Mouse (Mus musculus): ENCODE measurements around the gene Camta1. TPM values are rescaled to one million over a fixed set of nuclear protein-coding genes. Genes with fewer than 3 reads are reported as not detected.

Gene Camta1
- total RNA-seq, 2 experiments from 2014 or later = 234 to 244 TPM

DNA sequence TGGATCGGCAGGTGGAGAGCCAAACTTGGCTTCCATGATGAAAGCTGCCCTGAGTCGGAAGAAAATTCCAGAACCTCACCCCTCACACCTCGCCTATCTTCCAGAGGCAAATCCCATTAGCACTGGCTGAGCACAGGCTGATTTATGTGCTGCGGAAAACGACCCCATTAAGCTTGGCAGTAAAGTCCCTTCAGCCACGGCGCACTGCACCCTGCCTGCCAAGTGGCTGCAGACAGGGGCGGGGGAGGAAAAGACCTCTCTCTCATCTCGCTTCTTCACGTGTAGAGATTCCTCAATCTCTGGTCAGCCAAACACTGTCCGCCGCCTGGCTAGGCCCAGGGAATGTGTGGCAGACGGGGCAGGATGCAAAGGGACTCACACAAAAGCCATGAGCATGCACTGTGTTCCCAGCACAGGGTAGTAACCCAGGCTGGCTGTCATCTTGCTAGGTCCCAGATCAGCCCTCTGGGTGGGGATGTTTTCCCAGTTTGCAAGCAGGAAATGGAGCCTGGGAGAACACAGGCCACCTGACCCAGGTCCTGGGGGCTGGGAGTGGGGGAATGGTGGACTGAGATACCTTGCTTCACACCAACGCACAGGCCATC is 494.6 kb downstream of the Camta1 start:
- no peak for DNase-seq (ENCODE audit: low spot score)
- intact Hi-C loops (cut with DNase I) = no loop called here

DNA sequence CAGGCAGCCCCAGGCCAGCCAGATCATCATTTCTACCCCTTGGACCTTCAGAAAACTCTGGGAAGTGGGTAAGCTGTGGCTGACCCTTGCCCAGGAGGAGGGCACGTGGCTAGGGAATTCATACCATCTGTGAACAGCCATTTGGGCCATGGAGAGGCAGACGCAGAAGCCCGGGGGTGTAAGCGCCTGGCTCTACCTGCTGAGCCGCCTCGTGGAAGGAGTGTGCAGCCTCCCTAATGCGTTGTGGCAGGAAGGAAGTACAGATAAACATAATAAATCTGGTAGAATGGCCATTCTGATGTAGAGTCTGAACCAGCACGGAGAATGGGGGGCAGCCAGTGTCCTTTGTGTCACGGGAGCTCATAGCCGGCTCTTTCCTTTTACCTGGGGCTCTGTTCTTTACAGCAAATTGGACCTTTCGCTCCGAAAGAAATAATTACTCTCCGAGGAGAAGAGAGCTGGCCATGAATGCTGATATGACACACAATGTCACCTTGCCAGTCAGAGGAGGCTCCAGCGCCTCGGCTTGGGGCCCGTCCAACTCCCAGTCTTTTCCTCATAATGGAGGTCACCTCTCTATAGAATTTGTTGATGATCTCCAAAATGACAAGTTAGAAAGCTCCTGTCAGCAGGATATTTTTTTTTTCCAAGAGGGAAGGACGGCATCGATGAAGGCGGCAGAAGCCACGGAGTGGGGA is 500.6 kb downstream of the Camta1 start:
- intact Hi-C loops (cut with DNase I) = no loop called here
- DNase-seq (ENCODE audit: low spot score) = no peak

DNA sequence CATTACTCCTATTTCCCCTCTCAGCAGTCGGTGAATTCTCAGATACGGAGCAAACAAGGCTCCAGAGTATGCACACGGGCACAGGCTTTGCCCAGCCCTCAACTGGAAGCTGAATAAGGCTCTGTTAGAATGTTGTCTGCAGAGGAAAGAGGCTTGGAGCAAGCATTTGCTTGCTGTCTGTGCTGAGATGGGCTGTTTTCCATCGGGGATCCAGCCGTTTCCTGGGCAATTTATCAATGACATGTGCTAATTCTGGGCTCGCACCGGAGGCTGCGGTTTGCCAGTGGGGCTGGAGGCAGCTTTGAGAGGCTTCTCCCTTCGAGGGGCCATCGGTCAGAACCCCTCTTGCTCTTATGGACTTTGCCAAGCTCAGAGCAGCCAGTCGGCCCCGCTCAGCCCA is 506.2 kb downstream of the Camta1 start:
- no peak for DNase-seq (ENCODE audit: low spot score)
- intact Hi-C loops (cut with DNase I) = no loop called here

DNA sequence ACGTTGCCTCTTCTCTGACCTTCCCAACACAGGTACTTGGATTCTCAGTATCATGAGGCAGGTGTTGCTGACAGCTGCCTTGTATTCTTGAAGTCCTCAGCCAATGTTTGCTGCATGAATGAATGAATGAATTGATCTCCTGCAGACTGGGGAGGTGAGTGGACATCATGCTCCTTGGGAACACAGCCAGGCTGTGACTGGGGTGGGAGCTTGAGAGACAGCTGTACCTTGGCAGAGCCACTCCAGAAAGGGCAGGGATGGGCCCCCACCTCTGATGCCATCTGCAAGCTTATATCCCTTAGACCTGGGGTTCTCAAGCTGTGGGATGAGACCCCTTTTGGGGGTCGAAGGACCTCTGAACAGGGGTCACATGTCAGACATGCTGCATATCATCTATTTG is 508.9 kb downstream of the Camta1 start:
- intact Hi-C loops (cut with DNase I) = no loop called here
- DNase-seq (ENCODE audit: low spot score) = no peak

DNA sequence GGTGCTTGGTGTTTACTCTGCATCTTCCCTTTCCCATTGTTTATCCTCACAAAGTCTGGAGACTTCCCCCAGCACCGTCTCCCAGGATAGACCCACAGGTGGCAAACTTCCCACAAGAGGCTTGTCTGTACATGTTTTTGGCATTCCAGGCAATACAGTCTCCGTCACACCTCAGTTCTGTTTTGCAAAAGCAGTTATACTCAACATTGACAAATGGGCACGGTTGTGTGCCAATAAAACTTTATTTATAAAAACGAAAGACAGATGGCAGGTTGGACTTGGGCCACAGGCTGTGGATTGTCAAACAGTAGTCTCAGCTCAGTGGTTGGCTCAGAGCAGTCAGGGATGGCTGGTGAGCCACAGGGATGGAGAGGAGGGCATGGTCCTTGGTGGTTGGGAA is 509.4 kb downstream of the Camta1 start:
- no peak for DNase-seq (ENCODE audit: low spot score)
- intact Hi-C loops (cut with DNase I) = no loop called here

DNA sequence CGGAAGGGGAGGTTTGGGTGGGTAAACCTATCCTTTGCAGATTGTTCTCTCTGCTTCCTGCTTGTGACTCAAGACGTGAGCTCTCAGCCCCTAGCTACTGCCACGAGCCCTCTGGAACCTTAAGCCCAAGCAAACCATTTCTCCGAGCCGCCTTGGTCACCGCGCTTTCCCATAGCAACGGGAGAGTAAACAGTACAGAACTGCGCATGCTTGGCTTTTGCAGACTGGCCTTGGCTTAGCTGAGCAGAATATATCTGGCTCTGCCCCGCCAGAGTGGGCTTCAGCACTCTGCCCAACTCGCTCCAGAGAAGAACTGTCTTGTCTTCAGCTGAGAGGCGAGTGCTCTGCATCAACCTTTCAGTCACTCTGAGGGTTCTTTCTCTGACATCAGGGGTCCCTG is 509.9 kb downstream of the Camta1 start:
- no peak for DNase-seq (ENCODE audit: low spot score)
- intact Hi-C loops (cut with DNase I) = no loop called here

DNA sequence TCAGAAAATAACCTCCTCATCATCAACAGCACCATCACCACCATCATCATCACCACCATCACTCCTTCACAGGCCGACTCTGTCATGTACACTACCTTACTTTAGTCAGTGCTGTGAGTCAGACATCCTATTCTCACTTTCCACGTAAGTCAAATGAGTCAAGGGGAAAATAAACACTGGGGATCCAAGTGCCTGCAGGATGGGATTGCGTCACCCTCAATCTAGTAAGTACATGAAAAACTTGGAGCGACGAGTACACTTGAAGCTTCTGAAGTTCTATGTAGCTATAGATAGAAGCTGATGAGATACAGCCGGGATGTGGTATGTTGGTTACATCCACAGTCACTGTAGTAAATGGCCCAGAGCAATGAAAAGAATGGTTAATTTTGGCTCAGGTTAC is 514.1 kb downstream of the Camta1 start:
- DNase-seq (ENCODE audit: low spot score) = no peak
- intact Hi-C loops (cut with DNase I) = no loop called here

DNA sequence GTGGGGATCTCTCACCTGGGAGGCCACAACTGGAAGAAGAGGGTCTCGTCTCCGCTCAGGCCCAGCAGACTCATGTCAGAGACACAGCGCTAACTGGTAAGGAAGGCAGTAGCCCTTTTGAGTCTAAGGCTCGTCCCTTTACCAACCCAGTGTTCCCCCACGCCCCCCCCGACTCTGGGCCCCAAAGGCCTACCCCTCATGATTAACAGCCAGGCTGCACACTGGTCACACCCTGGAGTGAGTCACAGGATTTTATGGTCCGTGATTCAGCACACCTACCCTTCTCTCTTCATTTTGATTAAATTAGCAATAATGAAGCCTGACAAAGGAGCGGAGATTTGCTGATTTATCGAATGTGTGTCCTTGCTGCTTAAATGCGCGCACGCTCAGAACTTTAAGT is 515.0 kb downstream of the Camta1 start:
- DNase-seq (ENCODE audit: low spot score) = no peak
- intact Hi-C loops (cut with DNase I) = no loop called here

DNA sequence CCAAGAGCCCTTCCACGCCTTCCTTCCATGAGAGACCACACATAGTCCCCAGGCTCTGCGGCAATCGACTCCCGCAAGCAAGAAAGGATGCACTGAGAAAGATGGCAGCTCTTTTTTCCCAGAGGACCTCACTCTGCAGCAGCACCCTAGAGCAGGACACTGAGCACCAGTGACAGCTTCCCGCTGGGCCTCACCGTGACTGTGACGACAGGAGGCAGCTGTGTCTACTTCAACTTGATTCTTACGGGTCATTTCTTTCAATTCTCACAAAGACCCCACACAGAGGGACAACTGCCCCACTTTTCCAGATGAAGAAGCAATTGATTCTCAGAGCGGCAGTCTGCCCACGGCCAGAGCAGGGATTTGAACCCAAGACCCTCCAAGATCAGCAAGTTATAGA is 516.9 kb downstream of the Camta1 start:
- DNase-seq (ENCODE audit: low spot score) = no peak
- intact Hi-C loops (cut with DNase I) = no loop called here

DNA sequence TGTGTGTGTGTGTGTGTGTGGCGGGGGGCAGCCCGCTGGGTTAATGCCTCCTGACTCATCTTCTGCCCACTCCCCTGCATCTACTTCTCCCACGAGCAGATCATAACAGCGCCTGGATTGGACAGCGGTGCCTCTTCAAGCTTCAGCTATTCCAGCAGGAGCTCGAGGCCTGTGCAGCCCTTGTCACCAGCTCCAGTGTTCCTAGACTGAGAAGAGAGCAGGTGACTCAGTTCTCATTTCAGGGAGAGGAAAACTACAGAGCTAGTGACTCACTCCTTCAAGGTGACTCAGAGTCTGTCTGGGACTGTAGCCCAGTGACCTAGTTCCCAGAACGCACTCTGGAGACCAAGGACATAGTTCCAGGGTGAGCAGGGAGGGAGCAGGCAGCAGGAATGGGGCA is 522.3 kb downstream of the Camta1 start:
- DNase-seq (ENCODE audit: low spot score) = no peak
- intact Hi-C loops (cut with DNase I) = loop anchor here (10.0 kb wide), 1 partner anchor 515 kb away; no protein-coding TSS in a partner anchor

DNA sequence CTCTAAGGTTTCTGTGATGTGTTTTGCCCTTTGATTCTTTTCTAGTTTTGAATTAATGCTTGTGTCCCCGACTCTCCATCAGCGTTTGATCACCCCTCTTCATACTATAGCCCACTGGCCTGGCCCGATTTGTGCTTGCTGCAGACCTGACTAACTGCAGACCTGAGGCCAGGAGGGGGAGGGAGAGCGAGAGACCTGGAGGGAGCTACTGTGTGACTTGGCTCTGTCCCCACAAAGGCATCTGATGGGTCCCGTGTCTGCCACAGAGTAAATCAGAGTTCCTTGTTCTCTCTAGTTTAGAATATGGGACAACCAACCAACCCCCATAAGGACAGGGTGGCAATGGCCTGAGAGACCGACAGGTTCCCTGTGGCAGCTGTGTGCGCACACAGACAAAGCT is 522.7 kb downstream of the Camta1 start:
- DNase-seq (ENCODE audit: low spot score) = no peak
- intact Hi-C loops (cut with DNase I) = loop anchor here (10.0 kb wide), 1 partner anchor 516 kb away; no protein-coding TSS in a partner anchor

DNA sequence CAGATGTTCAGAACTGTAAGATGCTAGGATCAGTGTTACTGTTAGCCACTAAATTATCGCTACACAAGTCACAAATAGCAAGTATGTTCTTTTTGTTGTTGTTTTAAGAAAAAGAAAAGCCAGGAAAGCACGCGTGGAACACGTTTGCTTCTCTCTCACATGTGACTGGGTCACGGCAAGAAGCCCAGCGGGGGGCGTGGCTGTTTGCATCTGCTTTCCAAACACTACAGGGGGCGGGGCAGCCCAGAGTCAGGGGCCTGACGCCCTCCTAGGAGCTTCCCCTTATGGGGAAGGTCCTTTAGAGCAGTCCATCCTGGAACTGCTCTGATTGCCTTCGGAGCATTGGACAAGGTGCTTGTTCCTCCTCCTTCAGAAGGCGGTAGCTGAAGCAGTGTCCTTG is 524.1 kb downstream of the Camta1 start:
- intact Hi-C loops (cut with DNase I) = loop anchor here (10.0 kb wide), 1 partner anchor 517 kb away; no protein-coding TSS in a partner anchor
- no peak for DNase-seq (ENCODE audit: low spot score)

DNA sequence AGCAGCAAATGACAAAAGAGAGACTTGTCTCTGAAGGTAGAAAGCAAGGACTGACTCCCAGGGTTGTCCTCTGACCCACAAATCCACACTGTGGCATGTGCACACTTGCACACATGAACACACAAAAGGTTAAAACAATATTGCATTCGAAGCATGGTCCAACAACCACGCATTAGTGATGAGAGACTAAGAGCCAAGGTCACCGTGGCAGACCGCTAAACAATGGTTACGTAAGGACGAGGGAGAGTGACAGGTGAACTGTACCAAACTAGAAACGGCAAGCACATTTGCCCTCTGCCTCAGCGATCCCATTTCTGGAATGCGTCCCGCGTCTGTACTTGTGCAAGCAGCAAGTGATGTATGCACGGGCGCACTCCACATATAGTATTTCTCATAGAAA is 525.3 kb downstream of the Camta1 start:
- no peak for DNase-seq (ENCODE audit: low spot score)
- intact Hi-C loops (cut with DNase I) = loop anchor here (10.0 kb wide), 1 partner anchor 518 kb away; no protein-coding TSS in a partner anchor

DNA sequence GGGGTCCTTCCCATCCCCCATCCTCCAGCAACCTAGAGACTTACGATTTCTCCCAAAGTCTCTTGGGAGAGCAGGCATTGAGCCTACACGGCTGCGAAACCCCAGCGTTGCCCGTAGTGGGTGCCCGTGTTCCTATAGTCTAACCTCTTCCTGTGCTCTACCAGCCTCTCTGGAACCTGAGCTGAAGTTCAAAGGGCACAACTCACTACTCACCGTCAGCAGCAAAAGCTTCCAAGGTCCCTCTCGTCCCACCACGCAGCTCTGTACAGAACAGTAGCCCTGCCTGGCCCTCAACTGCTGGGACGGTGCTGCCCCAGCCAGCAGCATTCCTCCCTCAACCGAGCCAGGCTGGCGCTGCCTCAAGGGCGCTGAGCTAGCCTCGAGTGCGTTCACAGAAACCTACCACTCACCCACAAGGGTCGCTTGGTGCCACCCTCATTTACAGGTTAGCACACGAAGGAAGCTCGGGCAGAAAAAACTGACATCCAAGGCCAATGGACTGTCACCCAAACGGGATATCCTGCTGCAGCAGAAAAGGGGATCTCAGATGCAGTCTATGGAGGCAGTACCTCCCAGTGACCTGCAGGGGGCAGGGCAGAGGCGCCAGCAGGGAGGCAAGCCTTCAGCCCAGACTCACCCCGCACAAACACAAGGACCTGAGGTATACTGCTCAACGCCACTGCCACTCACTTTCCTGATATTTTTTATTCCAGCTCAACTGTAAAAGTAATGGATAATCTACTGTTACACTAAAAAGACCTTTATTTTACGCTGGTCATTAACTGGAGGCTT is 526.5 kb downstream of the Camta1 start:
- intact Hi-C loops (cut with DNase I) = loop anchor here (10.0 kb wide), 1 partner anchor 520 kb away; no protein-coding TSS in a partner anchor
- DNase-seq (ENCODE audit: low spot score) = no peak

DNA sequence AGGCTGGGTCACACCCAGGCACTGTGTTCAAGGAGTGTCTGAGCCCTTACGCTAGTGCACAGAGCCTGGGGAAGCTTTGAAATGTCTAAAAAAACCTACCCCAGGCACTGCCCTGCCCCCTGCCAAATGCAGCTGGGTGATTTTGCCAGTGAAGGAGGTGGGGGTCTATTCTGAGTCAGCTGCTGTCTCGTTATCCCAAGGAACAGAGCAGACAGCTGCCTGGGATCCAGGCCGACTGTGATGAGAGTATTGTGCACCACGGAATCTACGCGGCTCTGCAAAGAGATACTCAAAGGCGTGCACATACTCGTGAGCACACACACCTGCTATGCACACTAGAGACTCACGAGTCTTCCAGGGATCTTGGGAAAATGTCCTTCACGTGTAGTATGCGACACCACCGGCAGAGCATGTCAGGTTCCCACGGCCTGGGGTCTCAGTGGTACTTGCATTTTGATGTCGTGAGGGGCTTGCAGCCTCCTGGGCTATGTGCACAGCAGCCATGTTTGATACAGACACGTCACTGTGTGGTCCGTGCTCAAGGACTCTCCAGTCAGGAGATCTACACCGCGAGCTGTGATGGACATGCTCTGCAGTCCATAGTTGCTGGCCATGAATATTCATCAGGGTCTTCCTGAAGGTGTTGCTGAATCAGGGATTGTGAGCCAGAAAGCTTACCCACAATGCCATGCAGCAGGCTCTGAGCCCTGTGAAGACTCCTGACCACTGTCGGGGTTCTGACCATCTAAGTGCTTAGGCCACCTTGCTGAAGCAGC is 529.4 kb downstream of the Camta1 start:
- intact Hi-C loops (cut with DNase I) = loop anchor here (10.0 kb wide), 1 partner anchor 523 kb away; no protein-coding TSS in a partner anchor

DNA sequence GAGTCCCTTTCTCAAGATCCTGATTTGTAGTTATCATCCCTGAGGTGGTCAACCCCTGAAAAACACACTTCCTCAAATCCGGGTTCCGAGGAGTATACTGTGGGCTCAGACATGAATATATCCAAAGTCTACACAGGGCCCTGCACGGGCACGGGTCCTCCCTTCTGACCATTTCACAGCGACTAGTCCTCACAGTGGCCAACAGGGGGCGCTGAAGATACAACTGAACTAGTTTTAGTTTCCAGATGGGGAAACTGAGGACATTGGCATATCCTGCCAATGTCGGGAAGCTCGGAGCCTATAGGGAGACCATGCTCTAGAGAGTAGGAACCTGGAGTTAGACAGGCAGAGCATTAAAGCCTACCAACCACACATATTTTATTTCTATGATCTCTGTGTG is 530.7 kb downstream of the Camta1 start:
- DNase-seq (ENCODE audit: low spot score) = no peak
- intact Hi-C loops (cut with DNase I) = loop anchor here (10.0 kb wide), 1 partner anchor 524 kb away; no protein-coding TSS in a partner anchor

More for the DNA sequence above, 529.4 kb downstream of the Camta1 start:
- no peak for DNase-seq (ENCODE audit: low spot score)

DNA sequence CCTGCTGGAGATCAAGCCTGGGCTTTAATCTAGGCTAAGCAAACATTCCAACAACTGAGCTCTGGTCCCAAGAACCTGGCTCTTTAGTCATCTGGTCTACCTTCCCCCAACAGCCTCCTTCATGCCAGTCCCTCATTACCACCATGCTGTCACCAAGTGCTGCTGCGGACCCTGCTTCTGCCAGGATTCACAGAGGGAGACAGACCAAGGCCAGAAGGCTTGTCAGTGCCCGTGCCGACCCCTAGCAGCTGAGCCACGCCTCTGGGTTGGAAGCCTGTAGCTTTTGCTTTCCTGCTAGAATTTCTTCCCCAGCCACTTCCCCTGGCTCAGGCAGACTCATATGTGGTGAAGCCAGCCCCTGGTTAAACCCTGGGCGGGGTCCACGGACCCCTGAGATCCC is 533.6 kb downstream of the Camta1 start:
- DNase-seq (ENCODE audit: low spot score) = no peak
- intact Hi-C loops (cut with DNase I) = no loop called here

DNA sequence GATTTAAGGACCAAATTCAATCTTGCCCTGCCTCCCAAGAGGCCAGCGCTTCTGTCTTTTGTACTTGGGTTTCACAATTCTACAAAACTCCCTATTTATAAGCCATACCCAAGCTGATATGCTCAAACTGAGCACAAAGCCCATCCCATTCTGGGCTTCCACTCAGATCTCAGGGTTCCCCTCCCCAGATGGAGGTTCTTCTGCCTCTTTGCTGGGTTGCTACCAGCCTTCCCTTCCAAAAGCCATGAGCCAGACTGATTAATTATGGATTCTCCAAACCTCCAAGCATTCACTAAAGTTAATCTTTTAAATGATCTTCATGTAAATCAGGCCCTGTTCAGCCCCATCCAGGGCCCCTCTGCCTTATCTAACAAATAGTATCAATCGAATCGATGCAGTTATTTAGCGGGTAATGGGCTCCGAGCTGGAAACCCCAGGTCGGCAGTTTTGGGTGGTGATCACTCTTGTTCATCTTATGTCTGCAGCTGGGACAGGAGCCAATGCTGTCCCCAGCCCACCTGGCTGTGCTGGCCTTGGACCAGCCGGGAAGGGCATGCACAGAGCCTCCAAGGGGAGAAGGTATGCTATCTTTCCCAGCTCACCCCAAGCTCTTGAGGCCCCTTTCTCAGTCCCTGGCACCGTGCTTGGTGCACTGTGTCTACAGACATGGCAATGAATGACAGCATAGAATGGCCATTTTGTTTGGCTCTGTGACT is 534.5 kb downstream of the Camta1 start:
- intact Hi-C loops (cut with DNase I) = no loop called here
- no peak for DNase-seq (ENCODE audit: low spot score)

DNA sequence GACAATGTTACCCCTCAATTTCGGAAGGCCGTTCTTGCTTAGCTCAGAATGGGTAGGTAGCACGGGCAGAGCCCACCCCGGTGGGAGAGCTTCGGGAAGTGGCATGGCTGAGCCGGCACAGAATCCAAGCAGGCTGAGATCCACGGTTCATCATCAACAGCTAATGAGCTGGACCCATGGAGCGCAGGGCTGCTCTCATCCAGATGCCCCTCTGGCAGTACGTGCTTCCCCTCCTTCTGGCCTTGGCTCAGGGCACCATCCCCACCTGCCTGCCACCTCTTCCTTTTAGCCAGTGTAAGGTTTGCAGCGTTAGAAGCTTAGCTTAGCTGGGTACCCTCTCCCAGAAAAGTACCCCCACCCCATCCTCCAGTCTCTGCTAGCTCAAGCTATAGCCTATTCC is 545.2 kb downstream of the Camta1 start:
- intact Hi-C loops (cut with DNase I) = no loop called here
- DNase-seq (ENCODE audit: low spot score) = no peak
